Mouse (Mus musculus): ENCODE results near the gene Nsg1. TPM values are rescaled to one million over a fixed set of nuclear protein-coding genes. Genes with fewer than 3 reads are reported as not detected.
A peak's percentile ranks its signal among the peaks of the same experiment; 100 is the strongest.

Gene Nsg1
- total RNA-seq, 2 experiments from 2014 or later = 2.4 to 2.5 TPM

DNA sequence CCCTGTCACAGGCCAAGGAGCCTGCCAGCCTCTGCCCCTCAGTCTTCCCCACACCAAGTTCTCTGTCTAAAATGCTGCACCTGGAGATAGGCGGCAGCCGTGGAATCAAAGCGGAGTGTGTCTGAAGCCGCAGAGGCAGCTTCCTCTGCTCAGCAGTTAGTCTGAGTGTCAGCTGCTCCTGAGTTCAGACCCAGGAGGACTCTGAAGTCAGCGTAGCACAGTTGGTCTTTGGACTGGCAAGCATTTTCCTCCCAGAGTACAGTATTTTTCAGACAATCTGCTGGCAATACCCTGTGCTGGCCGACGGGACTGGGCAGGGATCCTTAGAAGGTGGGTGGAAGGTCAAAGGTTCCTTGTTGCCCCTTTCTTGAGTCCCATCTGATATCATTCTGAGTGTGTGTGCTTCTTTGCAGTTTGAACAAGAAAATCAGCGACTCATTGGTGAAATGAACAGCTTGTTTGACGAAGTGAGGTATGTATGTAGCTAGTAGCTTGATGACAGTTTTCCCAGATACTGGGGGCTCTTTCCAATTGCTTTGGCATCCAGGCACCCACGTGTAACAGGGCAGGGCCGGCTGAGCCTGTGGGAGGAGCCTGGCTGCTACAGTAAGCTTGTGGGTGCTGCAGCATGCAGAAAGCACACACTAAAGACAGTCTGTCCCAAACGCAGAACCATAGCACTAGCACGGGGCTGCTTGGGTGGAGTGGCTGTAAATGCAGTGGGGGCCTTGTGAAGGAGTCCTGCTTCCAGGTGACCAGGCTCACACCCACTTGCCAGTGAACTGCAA is 33.0 kb downstream of the Nsg1 start:
- Histone ChIP-seq H3K27ac (no peak overlapping the region), H3K4me3 (no peak overlapping the region)
- TF ChIP-seq CTCF (IDR thresholded peaks at IDR 0.05) = no peak
- intact Hi-C loops (cut with DNase I) = no loop called here
- no peak for DNase-seq

GRCm38 (mm10) chr5:38121699-38122098 is 38.0 kb downstream of the Nsg1 start:
- no peak for TF ChIP-seq CTCF (IDR thresholded peaks at IDR 0.05)
- intact Hi-C loops (cut with DNase I) = no loop called here
- Histone ChIP-seq H3K4me3 (no peak overlapping the region), H3K27ac (no peak overlapping the region)
- no peak for DNase-seq

GRCm38 (mm10) chr5:38119268-38119667 is 40.4 kb downstream of the Nsg1 start:
- no peak for DNase-seq
- H3K4me3 ChIP-seq = no peak overlapping the region
- TF ChIP-seq CTCF (IDR thresholded peaks at IDR 0.05) = no peak
- intact Hi-C loops (cut with DNase I) = no loop called here
- H3K27ac ChIP-seq = no peak overlapping the region

GRCm38 (mm10) chr5:38117056-38117455 is 42.7 kb downstream of the Nsg1 start:
- DNase-seq = no peak
- H3K4me3 ChIP-seq = no peak overlapping the region
- no peak for TF ChIP-seq CTCF (IDR thresholded peaks at IDR 0.05)
- no peak overlapping the region for H3K27ac ChIP-seq
- intact Hi-C loops (cut with DNase I) = no loop called here

DNA sequence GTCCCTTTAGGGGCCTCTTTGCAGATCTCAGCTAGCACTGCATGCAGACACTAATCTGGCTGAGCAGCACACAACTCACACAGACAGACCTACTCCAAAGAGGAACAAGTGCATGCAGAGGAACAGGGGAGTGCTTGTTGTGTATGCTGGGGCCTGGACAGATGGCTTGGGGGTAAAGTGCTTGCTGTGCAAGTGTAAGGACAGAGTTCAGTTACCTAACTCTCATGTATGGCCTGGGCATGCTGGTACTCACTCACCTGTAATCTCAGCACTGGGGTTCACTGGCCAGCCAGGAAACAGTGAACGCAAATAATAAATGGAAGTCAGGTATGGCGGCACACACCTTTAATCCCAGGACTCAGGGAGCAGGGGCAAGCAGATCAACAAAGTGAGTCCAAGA is 45.2 kb downstream of the Nsg1 start:
- intact Hi-C loops (cut with DNase I) = no loop called here
- DNase-seq = no peak

GRCm38 (mm10) chr5:38106807-38107206 is 52.9 kb downstream of the Nsg1 start:
- no peak for TF ChIP-seq CTCF (IDR thresholded peaks at IDR 0.05)
- DNase-seq = no peak
- no peak overlapping the region for H3K27ac ChIP-seq
- intact Hi-C loops (cut with DNase I) = no loop called here
- no peak overlapping the region for H3K4me3 ChIP-seq

More for the DNA sequence above, 45.2 kb downstream of the Nsg1 start:
- Histone ChIP-seq H3K4me3 (no peak overlapping the region), H3K27ac (no peak overlapping the region)
- TF ChIP-seq CTCF (IDR thresholded peaks at IDR 0.05) = no peak

DNA sequence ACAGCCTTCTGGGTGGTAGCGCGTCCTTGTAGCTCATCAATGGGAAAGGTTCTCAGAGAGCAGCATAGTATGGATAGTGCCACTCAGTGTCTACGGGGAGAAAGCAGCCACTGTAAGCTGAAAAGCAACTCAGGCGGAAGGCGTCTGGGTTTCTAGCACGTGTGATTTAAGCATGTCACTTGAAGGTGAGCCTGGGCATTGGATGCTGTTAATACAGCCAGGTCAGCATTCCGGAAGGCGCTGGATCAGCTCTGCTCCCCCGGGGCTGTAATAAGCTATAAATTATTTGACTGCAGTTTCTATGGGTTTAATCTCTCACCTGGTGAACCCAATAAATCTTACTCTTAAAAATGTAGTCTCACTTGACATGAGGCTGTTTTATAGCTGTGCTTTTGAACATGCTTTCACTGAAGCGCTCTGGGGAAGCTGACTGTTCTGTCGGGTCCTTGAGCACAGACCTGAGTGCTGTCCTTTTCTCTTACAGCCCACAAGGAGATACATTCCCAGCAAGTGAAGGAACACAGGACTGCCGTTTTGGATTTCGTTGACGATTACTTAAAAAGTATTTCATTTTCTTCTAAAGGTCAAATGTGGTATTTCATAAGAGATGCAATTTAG is 53.5 kb downstream of the Nsg1 start:
- Histone ChIP-seq H3K27ac (no peak overlapping the region), H3K4me3 (no peak overlapping the region)
- no peak for DNase-seq
- no peak for TF ChIP-seq CTCF (IDR thresholded peaks at IDR 0.05)
- intact Hi-C loops (cut with DNase I) = no loop called here

- Histone ChIP-seq H3K27ac (no peak overlapping the region), H3K4me3 (no peak overlapping the region)
- intact Hi-C loops (cut with DNase I) = no loop called here
- no peak for DNase-seq
- no peak for TF ChIP-seq CTCF (IDR thresholded peaks at IDR 0.05)
Observed at GRCm38 (mm10) chr5:38102945-38103344, 56.8 kb downstream of the Nsg1 start.

DNA sequence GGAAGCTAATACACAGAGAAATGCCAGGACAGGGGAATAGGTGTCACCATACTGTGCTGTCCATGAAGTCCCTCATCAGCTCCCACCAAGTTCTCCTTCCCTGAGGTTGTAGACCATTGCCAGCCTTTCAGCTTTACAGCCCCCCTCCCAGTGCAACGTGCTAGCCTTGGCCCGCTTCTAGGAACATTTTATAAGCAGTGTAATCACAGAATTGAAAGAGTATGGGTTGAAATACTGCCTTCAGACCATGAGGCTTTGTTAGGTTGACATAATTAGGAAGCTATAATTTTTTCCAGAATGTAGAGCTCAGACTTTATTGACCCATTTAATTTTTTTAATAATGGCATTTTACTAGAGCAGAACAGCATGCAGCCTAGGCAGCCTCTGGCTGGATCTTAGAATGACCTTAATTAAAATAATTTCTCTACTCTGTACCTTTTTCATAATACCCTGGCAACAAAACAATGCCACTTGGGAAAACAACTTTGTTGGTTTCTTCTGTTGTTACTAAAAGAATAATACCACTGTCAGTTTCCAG is 60.5 kb downstream of the Nsg1 start:
- no peak overlapping the region for H3K4me3 ChIP-seq
- H3K27ac ChIP-seq = no peak overlapping the region
- no peak for TF ChIP-seq CTCF (IDR thresholded peaks at IDR 0.05)
- DNase-seq = no peak
- intact Hi-C loops (cut with DNase I) = no loop called here

DNA sequence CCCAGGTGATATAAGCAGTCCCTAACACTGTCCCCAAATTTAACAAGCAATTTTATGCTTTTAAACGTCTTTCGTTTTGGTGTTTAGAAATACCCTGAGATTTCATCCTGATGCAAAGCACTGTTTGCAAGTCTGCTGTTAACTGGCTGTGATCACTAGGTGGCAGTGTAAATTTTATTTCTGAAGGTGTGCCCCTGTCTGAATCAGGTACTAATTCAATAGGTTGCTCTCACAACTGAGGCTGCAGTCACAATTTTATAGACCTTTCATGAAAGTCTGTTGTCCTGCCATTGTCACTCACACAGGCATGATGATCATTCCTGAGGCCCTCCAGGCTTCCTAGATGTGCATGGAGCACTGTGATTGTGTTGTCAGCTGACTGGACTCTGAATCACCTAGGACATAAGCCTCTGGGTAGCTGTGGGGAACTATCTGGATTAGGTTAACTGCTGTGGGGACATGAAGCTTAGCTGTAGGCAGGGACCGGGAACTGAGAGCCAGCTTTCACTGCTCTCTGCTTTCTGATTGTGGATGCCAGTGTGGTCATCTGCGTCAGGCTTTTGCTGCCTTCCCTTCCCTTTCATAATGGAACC is 62.1 kb downstream of the Nsg1 start:
- Histone ChIP-seq H3K27ac (no peak overlapping the region), H3K4me3 (no peak overlapping the region)
- no peak for DNase-seq
- TF ChIP-seq CTCF (IDR thresholded peaks at IDR 0.05) = peak; percentile 43
- intact Hi-C loops (cut with DNase I) = loop anchor here (2.0 kb wide), 1 partner anchor 99 kb away; no protein-coding TSS in a partner anchor

DNA sequence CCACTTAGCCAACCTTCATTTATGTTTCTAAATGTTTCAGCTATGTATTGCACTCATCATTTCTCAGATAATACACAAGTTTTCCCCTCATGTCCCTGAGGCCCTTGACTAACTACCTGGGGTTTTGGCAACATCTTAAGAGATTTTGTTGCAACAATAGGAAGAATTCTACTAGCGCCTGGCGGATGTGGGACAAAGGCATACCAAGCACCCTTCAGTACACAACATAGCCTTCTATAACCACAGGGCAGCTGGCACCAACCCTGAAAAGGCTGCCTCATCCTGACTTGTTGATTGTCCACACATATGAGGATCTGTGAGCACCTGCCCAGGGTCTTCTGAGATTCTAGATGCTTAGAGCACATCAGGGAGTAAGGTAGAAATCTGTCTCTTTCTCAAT is 65.4 kb downstream of the Nsg1 start:
- intact Hi-C loops (cut with DNase I) = loop anchor here (5.0 kb wide), 1 partner anchor 47 kb away; no protein-coding TSS in a partner anchor
- no peak for TF ChIP-seq CTCF (IDR thresholded peaks at IDR 0.05)
- no peak for DNase-seq
- Histone ChIP-seq H3K4me3 (no peak overlapping the region), H3K27ac (no peak overlapping the region)

- intact Hi-C loops (cut with DNase I) = loop anchor here (2.0 to 5.0 kb wide), 2 partner anchors 45 to 275 kb away; no protein-coding TSS in a partner anchor
- DNase-seq = no peak
- Histone ChIP-seq H3K27ac (no peak overlapping the region), H3K4me3 (no peak overlapping the region)
- TF ChIP-seq CTCF (IDR thresholded peaks at IDR 0.05) = no peak
Observed at GRCm38 (mm10) chr5:38091966-38092304, 67.8 kb downstream of the Nsg1 start.
